Mouse (Mus musculus): ENCODE data around the gene Cyp3a13.
"Not testable (repeated sequence)": the region's sequence is repeated elsewhere in the genome, so short reads cannot be mapped to it uniquely, and the experiment has no call there.

Gene Cyp3a13

GRCm38 (mm10) chr5:137872381-137872702 is 49.1 kb downstream of the Cyp3a13 start:
- not testable (repeated sequence) for DNase-seq (ENCODE audit: low spot score in 2 of 2)

GRCm38 (mm10) chr5:137871644-137872380 is 49.6 kb downstream of the Cyp3a13 start, which contains the start of gene Pilrb2:
TSS of gene Pilrb2 (minus strand) at chr5:137871815.
- DNase-seq (ENCODE audit: low spot score in 2 of 2) = not testable (repeated sequence)

- DNase-seq (ENCODE audit: low spot score in 2 of 2) = not testable (repeated sequence)
Measured at GRCm38 (mm10) chr5:137868600-137868999, 52.8 kb downstream of the Cyp3a13 start.

GRCm38 (mm10) chr5:137864008-137864407 is 57.4 kb downstream of the Cyp3a13 start:
- DNase-seq (ENCODE audit: low spot score in 2 of 2) = not testable (repeated sequence)

GRCm38 (mm10) chr5:137857960-137858710 is 63.3 kb downstream of the Cyp3a13 start, which contains the start of gene Pilrb1:
TSS of gene Pilrb1 (minus strand) at chr5:137858106.
- not testable (repeated sequence) for DNase-seq (ENCODE audit: low spot score in 2 of 2)

GRCm38 (mm10) chr5:137856870-137857269 is 64.5 kb downstream of the Cyp3a13 start:
- not testable (repeated sequence) for DNase-seq (ENCODE audit: low spot score in 2 of 2)

- DNase-seq (ENCODE audit: low spot score in 2 of 2) = not testable (repeated sequence)
Measured at GRCm38 (mm10) chr5:137854907-137855306, 66.5 kb downstream of the Cyp3a13 start.

- not testable (repeated sequence) for DNase-seq (ENCODE audit: low spot score in 2 of 2)
Measured at GRCm38 (mm10) chr5:137850313-137850712, 71.1 kb downstream of the Cyp3a13 start.

Data from frontal cortex, postnatal 14 days (tissue).